Mouse (Mus musculus) T-helper 17 cell (primary cell): ENCODE results near the gene Gm7029.
"Not testable (repeated sequence)": the region's sequence is repeated elsewhere in the genome, so short reads cannot be mapped to it uniquely, and the experiment has no call there.

Source experiments
- in situ Hi-C, 2 experiments: fragments of 300-600 bp; cut with MboI, MseI; formaldehyde crosslinking; loops; 1 replicate in 1 of 2; 2 replicates in 1 of 2; pipeline ENCODE4 v1.15.1; 2025; ENCODE audit warnings: high pct_unique_total_duplicates in 2 of 2

Gene Gm7029

GRCm38 (mm10) chr17:33873537-33873936 is at the start of gene Gm7029:
Gene Gm7029, plus strand, starts transcription at chr17:33873837.
- in situ Hi-C loops = not testable (repeated sequence)

- in situ Hi-C loops = no loop called here
These were observed 49.3 kb upstream of the Gm7029 start, which contains the start of the genes Rps28 and Ndufa7 for GRCm38 (mm10) chr17:33824084-33824996. Gene Rps28, minus strand, starts transcription at chr17:33824562. Gene Ndufa7, plus strand, starts transcription at chr17:33824572.

- in situ Hi-C loops = not testable (repeated sequence)
These were observed 48.7 kb upstream of the Gm7029 start for GRCm38 (mm10) chr17:33824997-33825330.

- in situ Hi-C loops = no loop called here
These were observed 48.2 kb upstream of the Gm7029 start for GRCm38 (mm10) chr17:33825462-33825861.

GRCm38 (mm10) chr17:33826850-33827249 is 46.8 kb upstream of the Gm7029 start:
- in situ Hi-C loops = no loop called here

GRCm38 (mm10) chr17:33828892-33829291 is 44.7 kb upstream of the Gm7029 start:
- in situ Hi-C loops = no loop called here

GRCm38 (mm10) chr17:33829561-33829960 is 44.1 kb upstream of the Gm7029 start:
- in situ Hi-C loops = no loop called here

GRCm38 (mm10) chr17:33842966-33843795 is 30.5 kb upstream of the Gm7029 start, which contains the start of gene Cd320:
Gene Cd320, plus strand, starts transcription at chr17:33843091.
- in situ Hi-C loops = loop anchor here in 1 of 2 experiments (5.0 kb wide), 1 partner anchor 49 kb away; the partner anchor contains the start of gene Kifc1

- in situ Hi-C loops = loop anchor here in 1 of 2 experiments (5.0 kb wide), 1 partner anchor 48 kb away; the partner anchor contains the start of gene Kifc1
These were observed 29.4 kb upstream of the Gm7029 start for GRCm38 (mm10) chr17:33844196-33844595.

- in situ Hi-C loops = no loop called here
These were observed 25.5 kb upstream of the Gm7029 start for GRCm38 (mm10) chr17:33848139-33848538.

GRCm38 (mm10) chr17:33851331-33851730 is 22.3 kb upstream of the Gm7029 start:
- in situ Hi-C loops = no loop called here

GRCm38 (mm10) chr17:33857816-33858215 is 15.8 kb upstream of the Gm7029 start:
- in situ Hi-C loops = no loop called here

GRCm38 (mm10) chr17:33865330-33866030 is 8.2 kb upstream of the Gm7029 start:
- in situ Hi-C loops = no loop called here

GRCm38 (mm10) chr17:33874411-33874810 is 774 bp downstream of the Gm7029 start:
- in situ Hi-C loops = no loop called here

- in situ Hi-C loops = not testable (repeated sequence)
These were observed 2.2 kb downstream of the Gm7029 start for GRCm38 (mm10) chr17:33875797-33876196.

- in situ Hi-C loops = not testable (repeated sequence)
These were observed 10.7 kb downstream of the Gm7029 start for GRCm38 (mm10) chr17:33884320-33884719.

GRCm38 (mm10) chr17:33887802-33888201 is 14.2 kb downstream of the Gm7029 start:
- in situ Hi-C loops = not testable (repeated sequence)

GRCm38 (mm10) chr17:33888230-33888629 is 14.6 kb downstream of the Gm7029 start:
- in situ Hi-C loops = not testable (repeated sequence)

GRCm38 (mm10) chr17:33889941-33890532 is 16.4 kb downstream of the Gm7029 start:
- in situ Hi-C loops = loop anchor here in 1 of 2 experiments (5.0 kb wide), 2 partner anchors 48 to 1568 kb away; partner anchors contain the start of genes Akap8 and Cd320

GRCm38 (mm10) chr17:33890533-33891059 is 17.0 kb downstream of the Gm7029 start, which contains the start of gene Kifc1:
Gene Kifc1, minus strand, starts transcription at chr17:33890661.
- in situ Hi-C loops = loop anchor here in 1 of 2 experiments (5.0 kb wide), 2 partner anchors 48 to 1568 kb away; partner anchors contain the start of genes Akap8 and Cd320
